Mouse (Mus musculus) limb, embryonic 12.5 days (tissue): ENCODE measurements around the gene Prss12. TPM values are rescaled to one million over a fixed set of nuclear protein-coding genes. Genes with fewer than 3 reads are reported as not detected.

ENCODE experiments used
- ATAC-seq: fragments of 200-750 bp; cut with Nextera tagmentation; 2 replicates; pipeline ENCODE4 v1.8.0; 2017; ENCODE audit warnings: low read depth, moderate TSS enrichment; ENCODE audit not compliant: insufficient number of reproducible peaks, insufficient read depth, low FRiP score, low TSS enrichment
- H3K27ac ChIP-seq: fragments of 300-500 bp; sonication (generic); 2 replicates; pipeline ENCODE4 v1.5.1; 2016; ENCODE audit warnings: mild to moderate bottlenecking, moderate library complexity
- H3K27me3 ChIP-seq: fragments of 300-500 bp; sonication (generic); 2 replicates; pipeline ENCODE4 v1.6.1; 2016; ENCODE audit warnings: mild to moderate bottlenecking, moderate library complexity
- H3K36me3 ChIP-seq: fragments of 300-500 bp; sonication (generic); 2 replicates; pipeline ENCODE4 v1.6.1; 2016; ENCODE audit warnings: mild to moderate bottlenecking, moderate library complexity
- H3K4me1 ChIP-seq: fragments of 300-500 bp; sonication (generic); replicated peaks from 2 replicates; pipeline ENCODE4 v1.6.1; 2016
- H3K4me2 ChIP-seq: fragments of 300-500 bp; sonication (generic); 2 replicates; pipeline ENCODE4 v1.6.1; 2016; ENCODE audit warnings: mild to moderate bottlenecking, moderate library complexity
- H3K4me3 ChIP-seq: fragments of 300-500 bp; sonication (generic); replicated peaks from 2 replicates; pipeline ENCODE4 v1.5.1; 2016; ENCODE audit warnings: mild to moderate bottlenecking
- H3K9ac ChIP-seq: fragments of 300-500 bp; sonication (generic); replicated peaks from 2 replicates; pipeline ENCODE4 v1.6.1; 2016; ENCODE audit warnings: mild to moderate bottlenecking, moderate library complexity
- H3K9me3 ChIP-seq: fragments of 300-500 bp; sonication (generic); 2 replicates; pipeline ENCODE4 v1.6.1; 2016; ENCODE audit warnings: mild to moderate bottlenecking, moderate library complexity
- WGBS: fragments of 180-500 bp; shearing (Covaris S2); methylation state at CpG from one replicate; pipeline ENCODE4 v1.1.7; 2016; 5-methylcytosine and 5-hydroxymethylcytosine counted together
- polyA plus RNA-seq: library from polyadenylated mRNA; unstranded; fragments of >200 nt; fragmentation: Nextera tagmentation; extraction: Ambion mirVana; gene quantifications from 2 replicates; pipeline ENCODE4 v1.2.1, GENCODE M21; 2016

Prss12 gene
- polyA plus RNA-seq, 1 experiment from 2014 or later: 5.0 TPM

DNA sequence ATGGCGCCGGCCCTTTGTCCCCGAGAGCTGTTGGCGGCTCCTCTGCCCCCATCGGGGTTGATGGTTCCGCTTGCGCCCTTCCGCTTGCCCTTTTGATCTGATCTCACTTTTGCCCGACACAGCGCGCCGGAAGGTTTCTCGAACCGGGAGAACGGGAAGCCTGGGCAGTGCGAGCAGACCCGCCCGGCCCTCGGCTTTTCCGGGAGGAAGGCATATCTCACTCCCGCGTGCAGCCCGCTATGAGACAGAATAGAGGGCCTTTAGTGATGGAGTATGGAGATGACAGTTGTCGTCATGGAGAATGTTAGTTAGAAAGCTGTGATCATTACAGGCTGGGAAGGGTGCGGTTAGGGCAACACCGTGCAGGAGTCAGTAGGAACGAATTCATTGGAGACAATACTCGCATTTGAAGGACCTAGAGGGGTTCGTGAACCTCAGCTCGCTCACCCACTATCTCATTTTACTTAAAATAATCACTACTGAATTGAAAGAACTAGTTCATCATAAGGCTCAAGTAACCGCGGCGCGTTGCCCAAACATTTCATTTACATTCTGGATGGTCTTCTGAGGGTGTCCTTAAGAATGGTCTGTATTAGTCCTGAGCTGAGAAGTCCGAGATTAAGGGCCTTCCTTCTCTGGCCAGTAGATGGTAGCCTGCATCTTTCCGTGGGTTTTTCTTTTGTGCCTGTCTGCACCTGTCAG, 62.1 kb downstream of the Prss12 start:
- peak; percentile 67 for ATAC-seq
- under 1% methylated on average over 36 of the region's 36 CpGs for WGBS
- Histone ChIP-seq H3K27ac (peak overlapping the region; percentile 100), H3K4me1 (peaks cover 18% of the 10 kb centered on the region), H3K36me3 (peaks cover 12% of the 10 kb centered on the region), H3K9ac (peak overlapping the region; percentile 81), H3K27me3 (no peaks in the 10 kb centered on the region), H3K4me3 (peak overlapping the region; percentile 76), H3K4me2 (peak overlapping the region; percentile 63), H3K9me3 (peaks cover 5% of the 10 kb centered on the region; the same call in 1 of the 2 replicates)

- no peak overlapping the region for H3K27ac ChIP-seq
- H3K27me3 ChIP-seq: no peaks in the 10 kb centered on the region
- H3K9ac ChIP-seq: no peak overlapping the region
- no peak overlapping the region for H3K4me2 ChIP-seq
- peaks cover 5% of the 10 kb centered on the region; the same call in 1 of the 2 replicates for H3K9me3 ChIP-seq
- ATAC-seq: no peak
- peaks cover 12% of the 10 kb centered on the region for H3K4me1 ChIP-seq
- H3K36me3 ChIP-seq: 0 out of 2 replicates have a peak, but pooled peaks cover 5% of the 10 kb centered on the region
- WGBS: 67% methylated on average over 4 of the region's 4 CpGs
- no peak overlapping the region for H3K4me3 ChIP-seq
These were observed 65.1 kb downstream of the Prss12 start for GRCm38 (mm10) chr3:123511818-123512217.

GRCm38 (mm10) chr3:123514886-123515285, 68.2 kb downstream of the Prss12 start:
- 41% methylated on average over 5 of the region's 5 CpGs for WGBS
- no peak for ATAC-seq
- no peaks in the 10 kb centered on the region for H3K27me3 ChIP-seq

DNA sequence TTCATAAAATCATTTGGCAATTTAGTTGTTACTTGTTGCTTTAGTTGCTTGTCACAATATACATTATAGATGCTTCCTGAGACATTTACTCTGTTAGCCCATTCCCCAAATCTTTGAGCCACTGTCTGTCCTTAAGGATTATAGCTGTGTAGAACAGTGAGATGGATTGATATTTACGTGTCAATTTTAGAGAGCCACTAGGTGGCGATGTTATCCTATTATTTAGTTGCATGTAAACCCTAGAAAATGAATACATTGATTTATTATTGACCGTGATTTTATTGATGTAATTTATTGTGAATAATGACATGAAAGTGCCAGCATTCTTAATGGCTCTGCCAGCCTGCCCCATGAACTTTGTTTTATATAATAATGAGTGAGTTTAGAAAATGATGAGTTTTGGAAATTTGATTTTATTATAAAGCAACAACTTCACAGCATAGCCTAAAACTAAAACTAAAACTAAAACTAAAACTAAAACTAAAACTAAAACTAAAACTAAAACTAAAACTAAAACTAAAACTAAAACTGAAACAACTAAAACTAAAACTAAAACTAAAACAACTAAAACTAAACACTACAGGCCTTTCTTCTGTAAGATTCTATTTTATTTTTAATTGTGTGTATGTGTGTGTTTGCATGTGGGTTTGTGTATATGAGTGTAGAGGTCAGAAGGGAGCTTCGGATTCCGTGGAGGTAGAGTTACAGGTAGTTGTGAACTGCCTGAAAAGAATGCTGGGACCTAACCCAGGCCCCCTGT, 69.1 kb downstream of the Prss12 start:
- Histone ChIP-seq H3K27ac (no peak overlapping the region), H3K4me3 (no peak overlapping the region), H3K4me2 (no peak overlapping the region), H3K9me3 (peaks cover 5% of the 10 kb centered on the region; the same call in 1 of the 2 replicates), H3K27me3 (no peaks in the 10 kb centered on the region), H3K9ac (no peak overlapping the region), H3K4me1 (no peaks in the 10 kb centered on the region), H3K36me3 (no peaks in the 10 kb centered on the region)
- ATAC-seq: no peak
- 18% methylated on average over 5 of the region's 5 CpGs for WGBS

More at GRCm38 (mm10) chr3:123514886-123515285, 68.2 kb downstream of the Prss12 start:
- no peak overlapping the region for H3K4me2 ChIP-seq
- 0 out of 2 replicates have a peak, but pooled peaks cover under 1% of the 10 kb centered on the region for H3K4me1 ChIP-seq
- no peak overlapping the region for H3K9ac ChIP-seq
- H3K36me3 ChIP-seq: no peaks in the 10 kb centered on the region
- H3K9me3 ChIP-seq: peaks cover 5% of the 10 kb centered on the region; the same call in 1 of the 2 replicates
- H3K27ac ChIP-seq: no peak overlapping the region
- H3K4me3 ChIP-seq: no peak overlapping the region

GRCm38 (mm10) chr3:123516784-123517183, 70.1 kb downstream of the Prss12 start:
- Histone ChIP-seq H3K4me3 (no peak overlapping the region), H3K27ac (no peak overlapping the region), H3K4me1 (no peaks in the 10 kb centered on the region), H3K36me3 (no peaks in the 10 kb centered on the region), H3K4me2 (no peak overlapping the region), H3K27me3 (no peaks in the 10 kb centered on the region), H3K9me3 (peaks cover 5% of the 10 kb centered on the region; the same call in 1 of the 2 replicates), H3K9ac (no peak overlapping the region)
- WGBS: 31% methylated on average over 4 of the region's 4 CpGs
- ATAC-seq: no peak

DNA sequence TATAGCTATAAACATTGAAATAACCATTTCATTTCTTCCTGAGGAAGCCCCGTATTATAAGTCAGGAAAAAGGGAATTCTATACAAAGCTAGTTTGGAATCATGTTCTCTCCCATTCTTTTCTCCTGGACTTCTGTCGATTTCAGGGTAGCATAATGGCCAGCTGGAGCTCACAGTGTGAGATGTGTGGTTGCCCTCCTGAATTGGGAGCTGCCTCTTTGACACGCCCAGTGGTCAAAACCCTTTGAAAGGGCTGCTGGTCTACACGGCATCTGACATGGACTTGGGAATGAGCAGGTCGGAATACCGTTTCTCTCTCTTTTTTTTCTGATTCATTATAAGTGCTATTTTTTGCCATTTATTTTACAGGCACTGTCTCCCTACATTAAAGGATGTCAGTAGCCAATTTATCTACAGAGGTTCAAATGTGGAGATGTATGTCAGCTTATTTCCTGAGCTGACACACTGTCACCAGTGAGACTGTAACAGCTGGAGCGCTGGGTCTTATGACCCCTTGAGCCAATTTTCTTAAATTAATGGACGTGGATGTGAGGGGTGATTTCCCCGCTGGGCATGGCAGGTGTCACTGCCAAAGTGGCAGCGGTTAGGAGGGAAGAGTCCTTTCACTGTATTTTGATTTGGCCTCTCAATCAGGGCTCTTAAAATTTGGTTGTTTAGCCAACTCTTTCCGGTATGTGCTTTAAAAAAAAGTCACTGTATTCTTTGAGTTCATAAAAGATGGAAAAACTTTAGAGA, 79.8 kb downstream of the Prss12 start:
- no peak for ATAC-seq
- Histone ChIP-seq H3K4me2 (no peak overlapping the region), H3K36me3 (no peaks in the 10 kb centered on the region), H3K9me3 (no peaks in the 10 kb centered on the region), H3K27ac (no peak overlapping the region), H3K27me3 (no peaks in the 10 kb centered on the region), H3K9ac (no peak overlapping the region), H3K4me1 (no peaks in the 10 kb centered on the region), H3K4me3 (no peak overlapping the region)
- 68% methylated on average over 11 of the region's 11 CpGs for WGBS

- ATAC-seq: no peak
- H3K4me1 ChIP-seq: no peaks in the 10 kb centered on the region
- H3K9me3 ChIP-seq: no peaks in the 10 kb centered on the region
- H3K4me3 ChIP-seq: no peak overlapping the region
- H3K36me3 ChIP-seq: no peaks in the 10 kb centered on the region
- no peak overlapping the region for H3K4me2 ChIP-seq
- no peak overlapping the region for H3K27ac ChIP-seq
- no peaks in the 10 kb centered on the region for H3K27me3 ChIP-seq
- WGBS: 78% methylated on average over 10 of the region's 10 CpGs
- H3K9ac ChIP-seq: no peak overlapping the region
These were observed 81.2 kb downstream of the Prss12 start for GRCm38 (mm10) chr3:123527806-123528507.

DNA sequence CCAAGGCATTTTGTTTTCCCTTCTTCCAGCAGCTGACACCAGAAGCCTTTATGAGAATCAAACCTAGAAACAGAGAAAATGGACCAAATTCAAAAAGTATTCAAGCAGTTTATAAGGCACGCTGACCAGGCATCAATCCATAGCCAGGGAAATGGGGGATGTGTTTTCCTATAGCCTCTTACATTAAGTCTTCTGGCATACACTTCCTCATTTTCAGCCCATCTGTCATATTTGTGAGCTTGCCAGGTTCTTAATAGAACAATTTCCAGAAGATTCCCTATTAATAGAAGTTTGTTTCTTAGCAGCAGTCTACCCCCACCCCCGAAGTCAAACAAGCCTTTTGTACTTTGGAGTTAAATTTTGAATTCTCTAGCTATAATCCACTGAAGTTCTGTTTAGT, 84.4 kb downstream of the Prss12 start:
- H3K4me1 ChIP-seq: no peaks in the 10 kb centered on the region
- no peak overlapping the region for H3K4me2 ChIP-seq
- H3K9ac ChIP-seq: no peak overlapping the region
- ATAC-seq: no peak
- H3K36me3 ChIP-seq: no peaks in the 10 kb centered on the region
- no peaks in the 10 kb centered on the region for H3K27me3 ChIP-seq
- 87% methylated on average over 2 of the region's 2 CpGs for WGBS
- no peak overlapping the region for H3K27ac ChIP-seq
- H3K9me3 ChIP-seq: no peaks in the 10 kb centered on the region
- H3K4me3 ChIP-seq: no peak overlapping the region

- H3K27ac ChIP-seq: no peak overlapping the region
- WGBS: 85% methylated on average over 1 of the region's 1 CpGs
These were observed 90.6 kb downstream of the Prss12 start for GRCm38 (mm10) chr3:123537279-123537678.

DNA sequence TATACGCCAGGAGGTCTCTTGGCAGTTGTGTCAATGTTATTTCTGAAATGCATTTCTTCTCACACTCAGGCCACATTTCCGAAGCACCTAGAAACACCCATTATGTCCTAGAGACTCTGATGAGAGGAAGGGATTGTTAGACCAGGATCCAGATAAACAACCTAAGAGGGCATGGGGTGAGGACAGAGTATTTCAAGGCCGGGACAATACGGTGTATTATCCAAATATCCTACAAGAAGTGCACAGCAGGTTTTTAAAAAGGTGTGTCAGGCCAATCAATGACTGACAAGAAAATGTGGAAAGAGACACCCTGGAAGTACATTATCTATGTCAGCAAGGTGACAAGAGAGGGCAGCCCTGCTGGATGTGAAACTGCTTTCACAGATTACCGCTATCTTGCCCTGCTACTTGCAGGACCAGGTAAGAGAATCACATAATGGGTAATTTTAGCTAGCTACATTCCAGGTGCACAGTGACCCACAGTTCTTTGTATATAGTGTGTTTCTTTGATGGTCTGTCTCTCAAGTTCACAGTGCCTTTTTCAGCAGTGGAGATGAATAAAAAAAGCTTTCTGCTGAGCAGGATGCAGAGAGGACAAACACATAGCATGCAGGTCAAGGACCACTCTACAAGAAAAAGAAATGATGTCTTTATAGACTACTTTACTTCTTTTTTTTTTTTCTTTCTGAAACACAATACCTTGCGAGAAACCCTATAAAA, 97.0 kb downstream of the Prss12 start:
- no peaks in the 10 kb centered on the region for H3K4me1 ChIP-seq
- H3K27ac ChIP-seq: no peak overlapping the region
- H3K4me2 ChIP-seq: no peak overlapping the region
- no peaks in the 10 kb centered on the region for H3K36me3 ChIP-seq
- 84% methylated on average over 6 of the region's 6 CpGs for WGBS
- no peak for ATAC-seq
- no peaks in the 10 kb centered on the region for H3K9me3 ChIP-seq
- H3K9ac ChIP-seq: no peak overlapping the region
- H3K27me3 ChIP-seq: no peaks in the 10 kb centered on the region
- H3K4me3 ChIP-seq: no peak overlapping the region

More at GRCm38 (mm10) chr3:123537279-123537678, 90.6 kb downstream of the Prss12 start:
- no peak for ATAC-seq
- H3K4me1 ChIP-seq: no peaks in the 10 kb centered on the region
- H3K9ac ChIP-seq: no peak overlapping the region
- no peak overlapping the region for H3K4me3 ChIP-seq
- H3K4me2 ChIP-seq: no peak overlapping the region
- H3K9me3 ChIP-seq: no peaks in the 10 kb centered on the region
- H3K27me3 ChIP-seq: no peaks in the 10 kb centered on the region
- H3K36me3 ChIP-seq: no peaks in the 10 kb centered on the region
